Mouse (Mus musculus) kidney, postnatal 0 days (tissue): ENCODE measurements around the gene Pck2. TPM values are rescaled to one million over a fixed set of nuclear protein-coding genes. Genes with fewer than 3 reads are reported as not detected.

Experiments used
- ATAC-seq: fragments of 200-750 bp; cut with Nextera tagmentation; replicated peaks from 2 replicates; pipeline ENCODE4 v1.8.0; 2017; ENCODE audit warnings: low read depth, moderate number of reproducible peaks, moderate TSS enrichment, moderate library complexity; ENCODE audit not compliant: low FRiP score
- DNase-seq: peaks from one replicate; pipeline ENCODE4 v3.0.0-alpha.2; 2016; ENCODE audit warnings: low spot score
- H3K27ac ChIP-seq: fragments of 300-500 bp; sonication (generic); 2 replicates; pipeline ENCODE4 v1.5.1; 2014; ENCODE audit warnings: mild to moderate bottlenecking
- H3K27me3 ChIP-seq: fragments of 300-500 bp; sonication (generic); 2 replicates; pipeline ENCODE4 v1.6.1; 2014; ENCODE audit warnings: low read length, mixed read lengths; ENCODE audit not compliant: insufficient read depth
- H3K36me3 ChIP-seq: fragments of 300-500 bp; sonication (generic); 2 replicates; pipeline ENCODE4 v1.6.1; 2014; ENCODE audit warnings: low read length, mixed read lengths; ENCODE audit not compliant: insufficient read depth
- H3K4me1 ChIP-seq: fragments of 300-500 bp; sonication (generic); replicated peaks from 2 replicates; pipeline ENCODE4 v1.6.1; 2014; ENCODE audit warnings: antibody characterized with exemption, low read length, mixed read lengths; ENCODE audit not compliant: insufficient read depth
- H3K4me2 ChIP-seq: fragments of 300-500 bp; sonication (generic); 2 replicates; pipeline ENCODE4 v1.6.1; 2014; ENCODE audit warnings: mild to moderate bottlenecking, low read length, moderate library complexity, mixed read lengths
- H3K4me3 ChIP-seq: fragments of 300-500 bp; sonication (generic); replicated peaks from 2 replicates; pipeline ENCODE4 v1.5.1; 2014; ENCODE audit warnings: low read depth, low read length
- H3K9ac ChIP-seq: fragments of 300-500 bp; sonication (generic); 2 replicates; pipeline ENCODE4 v1.6.1; 2014; ENCODE audit warnings: low read depth, low read length
- H3K9me3 ChIP-seq: fragments of 300-500 bp; sonication (generic); replicated peaks from 2 replicates; pipeline ENCODE4 v1.6.1; 2016; ENCODE audit warnings: low read length, inconsistent platforms, mixed read lengths
- CTCF ChIP-seq: IDR thresholded peaks from 2 replicates; pipeline ENCODE4 v1.5.1; 2016; ENCODE audit warnings: antibody characterized with exemption, low read depth, mild to moderate bottlenecking, moderate library complexity
- WGBS: fragments of 180-500 bp; shearing (Covaris S2); extraction: QIAGEN DNeasy Blood & Tissue Kit; methylation state at CpG from one replicate; pipeline ENCODE4 v1.1.7; 2014; 5-methylcytosine and 5-hydroxymethylcytosine counted together
- polyA plus RNA-seq: library from polyadenylated mRNA; unstranded; fragments of >200 nt; fragmentation: Nextera tagmentation; extraction: Ambion mirVana; gene quantifications from 2 replicates; pipeline ENCODE4 v1.2.1, GENCODE M21; 2015

Gene Pck2
- polyA plus RNA-seq, 1 experiment from 2014 or later: 38.2 TPM

DNA sequence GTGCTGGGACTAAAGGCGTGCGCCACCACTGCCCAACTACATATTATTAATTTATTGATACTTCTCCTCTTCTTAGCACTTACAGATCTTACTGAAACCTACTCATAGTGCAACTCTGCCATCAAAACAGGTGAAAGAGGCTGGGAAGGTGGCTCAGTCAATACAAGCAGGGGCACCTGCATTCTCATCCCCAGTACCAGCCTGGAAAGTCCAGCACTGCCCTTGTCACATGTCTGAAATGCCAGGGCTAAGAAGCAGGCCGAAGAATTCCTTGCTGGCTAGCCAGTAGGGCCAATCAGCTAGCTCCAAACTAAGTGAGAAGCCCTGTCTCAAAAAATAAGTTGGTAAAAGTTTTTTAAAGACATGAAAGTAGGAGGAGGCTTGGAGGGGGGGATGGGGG, 17.5 kb downstream of the Pck2 start:
- 86% methylated on average over 3 of the region's 3 CpGs for WGBS
- TF ChIP-seq CTCF: no peak
- no peak for DNase-seq
- no peaks in the 10 kb centered on the region for H3K36me3 ChIP-seq
- H3K9me3 ChIP-seq: no peaks in the 10 kb centered on the region
- ATAC-seq: no peak
- H3K4me1 ChIP-seq: peaks cover 9% of the 10 kb centered on the region; the same call in 1 of the 2 replicates
- no peaks in the 10 kb centered on the region for H3K27me3 ChIP-seq
- H3K4me3 ChIP-seq: no peak overlapping the region
- H3K9ac ChIP-seq: no peak overlapping the region
- H3K27ac ChIP-seq: peak overlapping the region; percentile 86
- H3K4me2 ChIP-seq: no peak overlapping the region

DNA sequence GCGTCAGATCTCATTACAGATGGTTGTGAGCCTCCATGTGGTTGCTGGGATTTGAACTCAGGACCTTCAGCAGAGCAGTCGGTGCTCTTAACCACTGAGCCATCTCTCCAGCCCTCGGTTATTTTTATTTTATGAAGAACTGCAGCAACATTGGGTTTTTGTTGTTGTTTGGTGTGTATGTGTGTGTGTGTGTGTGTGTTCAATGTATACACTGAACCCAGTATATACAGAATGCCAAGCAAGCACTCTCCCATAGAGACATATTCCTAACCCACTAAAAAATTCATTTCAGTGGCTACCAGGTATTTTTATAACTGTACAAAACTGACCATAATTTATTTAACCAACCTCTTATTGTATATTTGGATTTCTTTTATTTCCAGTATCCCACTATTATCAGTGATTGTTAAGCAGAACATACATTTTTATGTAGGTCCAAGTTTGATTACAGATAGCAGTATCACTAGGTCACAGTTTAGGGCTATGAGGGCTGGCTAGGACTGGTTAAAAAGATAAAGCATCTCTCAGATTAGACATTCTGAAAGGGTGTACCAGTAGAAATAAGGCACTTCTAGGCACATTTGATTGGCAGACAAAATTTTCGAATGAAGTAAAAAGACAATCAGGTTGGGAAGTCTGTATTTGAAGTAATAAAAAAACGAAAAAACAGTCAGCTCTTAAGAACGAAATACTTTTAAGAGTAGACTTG, 18.8 kb downstream of the Pck2 start:
- no peak; the same call in 1 of the 2 replicates for TF ChIP-seq CTCF
- peak overlapping the region; percentile 100 for H3K27ac ChIP-seq
- DNase-seq (no peak), ATAC-seq (no peak)
- 50% methylated on average over 6 of the region's 6 CpGs for WGBS
- H3K4me1 ChIP-seq: peaks cover 9% of the 10 kb centered on the region; the same call in 1 of the 2 replicates
- 0 out of 2 replicates have a peak, but pooled peaks cover 2% of the 10 kb centered on the region for H3K36me3 ChIP-seq
- H3K4me2 ChIP-seq: peak overlapping the region; percentile 85
- no peaks in the 10 kb centered on the region for H3K27me3 ChIP-seq
- peak overlapping the region; percentile 68 for H3K4me3 ChIP-seq
- H3K9ac ChIP-seq: peak overlapping the region; percentile 86; the same call in 1 of the 2 replicates
- H3K9me3 ChIP-seq: no peaks in the 10 kb centered on the region

DNA sequence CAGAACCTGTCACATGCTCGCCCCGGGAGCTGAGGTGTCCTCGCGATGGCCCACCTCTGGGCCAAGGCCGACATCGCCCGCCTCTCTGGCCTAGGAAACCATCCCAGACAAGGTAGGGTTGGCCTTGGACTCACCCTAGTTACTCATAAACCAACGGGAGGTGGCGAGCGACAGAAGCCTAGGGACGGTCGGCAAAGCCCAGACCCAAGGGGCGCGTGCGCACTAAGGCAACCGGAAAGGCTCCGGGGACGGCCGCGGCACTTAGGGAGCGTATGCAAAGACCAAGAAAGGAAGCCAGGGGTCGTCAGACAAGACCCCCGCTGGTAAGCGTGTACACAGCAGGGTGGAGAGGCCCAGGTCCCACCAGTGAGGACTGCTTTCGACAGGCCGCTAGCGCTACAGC, 19.7 kb downstream of the Pck2 start, which contains the start of gene Dcaf11:
Gene Dcaf11, plus strand, starts transcription at position 208 of the 403 bp plus-strand sequence.
- 0% methylated on average over 27 of the region's 27 CpGs for WGBS
- peak within 1 kb of the TSS; percentile 85 for H3K4me2 ChIP-seq
- H3K9me3 ChIP-seq: no peaks in the 10 kb centered on the region
- H3K4me1 ChIP-seq: peaks cover 9% of the 10 kb centered on the region; the same call in 1 of the 2 replicates
- H3K36me3 ChIP-seq: peaks cover 9% of the 10 kb centered on the region; the same call in 1 of the 2 replicates
- TF ChIP-seq CTCF: peak; percentile 41; the same call in 1 of the 2 replicates
- H3K27ac ChIP-seq: peak within 1 kb of the TSS; percentile 100
- peak; percentile 86 for ATAC-seq
- peak within 1 kb of the TSS; percentile 86 for H3K9ac ChIP-seq
- peak within 1 kb of the TSS; percentile 68 for H3K4me3 ChIP-seq
- no peaks in the 10 kb centered on the region for H3K27me3 ChIP-seq
- DNase-seq: peak; percentile 98

DNA sequence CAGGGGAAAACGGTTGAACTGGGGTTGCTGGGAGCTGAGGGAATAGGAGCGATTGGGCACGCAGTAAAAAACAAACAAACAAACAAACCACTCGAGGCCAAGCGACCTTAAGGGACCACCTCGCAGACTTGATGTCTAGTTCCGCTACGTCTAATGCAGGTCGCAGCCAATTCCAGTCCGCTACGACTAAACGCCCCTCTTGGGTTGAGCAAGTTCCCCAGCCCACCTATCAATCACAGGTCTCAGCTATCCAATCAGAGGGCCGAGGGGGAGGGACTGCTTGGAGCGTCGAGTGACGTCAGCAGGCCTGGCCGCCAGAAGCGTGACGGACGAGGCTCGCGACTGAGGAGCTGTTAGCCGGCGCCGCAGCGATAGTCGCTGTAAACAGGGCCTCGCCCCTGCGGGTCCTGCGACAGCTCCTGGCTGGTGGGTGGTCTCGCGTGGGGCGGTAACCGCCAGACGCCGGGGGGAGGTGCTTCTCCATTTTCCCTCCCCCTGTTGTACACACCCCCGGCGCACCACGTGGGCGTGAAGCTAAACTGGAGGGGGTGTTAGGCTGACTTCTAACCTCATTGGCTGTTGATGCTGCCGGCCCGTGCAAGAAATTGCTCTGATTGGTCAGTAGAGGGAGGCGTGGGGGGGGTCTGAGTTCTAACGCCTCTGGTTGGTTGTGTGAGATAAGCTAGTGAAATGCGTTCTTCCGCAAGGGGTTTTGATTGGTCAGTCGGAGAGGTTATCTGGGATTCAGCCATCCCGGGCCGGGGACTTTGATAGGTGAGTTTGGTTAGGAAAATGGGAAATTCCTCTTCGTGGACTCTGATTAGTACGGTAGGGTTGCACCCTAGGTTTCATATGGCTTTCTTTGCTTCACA, 20.4 kb downstream of the Pck2 start, which contains the start of gene A730061H03Rik:
Gene A730061H03Rik, minus strand, starts transcription at position 205 of the 872 bp plus-strand sequence.
- under 1% methylated on average over 51 of the region's 51 CpGs for WGBS

DNA sequence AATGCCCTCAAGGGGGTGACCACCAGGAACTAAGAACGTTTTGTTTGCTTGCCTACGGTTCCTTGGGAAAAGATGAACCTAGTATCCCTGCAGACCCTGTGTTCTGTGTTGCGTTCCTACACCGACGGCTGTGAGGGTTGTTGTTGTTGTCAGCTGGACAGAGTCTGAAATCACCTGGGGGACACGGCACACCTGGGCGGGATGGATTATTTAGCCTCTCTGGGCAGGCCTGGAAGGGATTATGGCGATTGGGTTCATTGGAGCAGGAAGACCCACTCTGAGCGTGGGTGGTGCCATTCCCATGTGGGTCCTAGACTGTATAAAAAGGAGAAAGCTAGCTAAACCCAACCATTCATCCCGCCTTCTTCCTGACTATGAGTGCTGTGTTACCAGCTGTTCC, 21.8 kb downstream of the Pck2 start:
- H3K27ac ChIP-seq: peak overlapping the region; percentile 79
- peaks cover 9% of the 10 kb centered on the region; the same call in 1 of the 2 replicates for H3K4me1 ChIP-seq
- no peak overlapping the region for H3K4me3 ChIP-seq
- DNase-seq (no peak), ATAC-seq (no peak)
- H3K27me3 ChIP-seq: no peaks in the 10 kb centered on the region
- H3K9ac ChIP-seq: no peak overlapping the region
- peaks cover 29% of the 10 kb centered on the region for H3K36me3 ChIP-seq
- no peak for TF ChIP-seq CTCF
- WGBS: 69% methylated on average over 10 of the region's 10 CpGs
- peak overlapping the region; percentile 85 for H3K4me2 ChIP-seq
- no peaks in the 10 kb centered on the region for H3K9me3 ChIP-seq

More for the DNA sequence above, 20.4 kb downstream of the Pck2 start, which contains the start of gene A730061H03Rik:
- Histone ChIP-seq H3K36me3 (peaks cover 15% of the 10 kb centered on the region), H3K27ac (peak within 1 kb of the TSS; percentile 100), H3K4me1 (peaks cover 9% of the 10 kb centered on the region; the same call in 1 of the 2 replicates), H3K9me3 (no peaks in the 10 kb centered on the region), H3K27me3 (no peaks in the 10 kb centered on the region), H3K4me3 (peak within 1 kb of the TSS; percentile 68), H3K9ac (peak within 1 kb of the TSS; percentile 86), H3K4me2 (peak within 1 kb of the TSS; percentile 85)
- peak; percentile 94 for ATAC-seq
- DNase-seq: peak; percentile 99
- TF ChIP-seq CTCF: no peak

DNA sequence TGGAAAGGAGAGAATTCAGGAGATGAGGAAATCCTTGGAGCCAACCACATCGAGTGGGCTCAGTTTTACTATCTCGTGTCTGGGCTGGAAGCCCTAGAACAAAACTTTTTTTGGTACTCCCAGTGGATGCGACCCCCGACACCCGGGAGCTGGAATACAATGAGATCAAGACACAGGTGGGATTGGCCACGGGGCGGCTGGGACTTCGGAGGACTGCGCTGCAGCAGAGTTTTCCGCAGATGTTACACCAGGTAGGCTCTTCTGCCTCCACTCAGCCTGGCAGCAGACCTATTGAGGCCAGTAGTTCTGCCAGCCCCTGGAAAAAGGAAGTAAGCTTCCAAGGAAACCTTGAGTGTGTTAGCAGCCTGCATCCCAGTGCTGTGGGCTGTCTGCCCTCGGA, 23.2 kb downstream of the Pck2 start:
- DNase-seq (no peak), ATAC-seq (no peak)
- TF ChIP-seq CTCF: no peak
- Histone ChIP-seq H3K9me3 (no peaks in the 10 kb centered on the region), H3K36me3 (peaks cover 37% of the 10 kb centered on the region), H3K27me3 (no peaks in the 10 kb centered on the region), H3K4me2 (no peak overlapping the region), H3K27ac (no peak overlapping the region), H3K9ac (no peak overlapping the region), H3K4me3 (no peak overlapping the region), H3K4me1 (peaks cover 9% of the 10 kb centered on the region; the same call in 1 of the 2 replicates)
- WGBS: 95% methylated on average over 11 of the region's 11 CpGs
